Mouse (Mus musculus): Measurements from ENCODE around the gene Tcta. TPM values are rescaled to one million over a fixed set of nuclear protein-coding genes. Genes with fewer than 3 reads are reported as not detected.
A peak's percentile ranks its signal among the peaks of the same experiment; 100 is the strongest.
"Not testable (repeated sequence)": the region's sequence is repeated elsewhere in the genome, so short reads cannot be mapped to it uniquely, and the experiment has no call there.

The Tcta gene
- polyA plus RNA-seq, 3 experiments from 2014 or later = 9.6 to 17.6 (median 14.8) TPM

DNA sequence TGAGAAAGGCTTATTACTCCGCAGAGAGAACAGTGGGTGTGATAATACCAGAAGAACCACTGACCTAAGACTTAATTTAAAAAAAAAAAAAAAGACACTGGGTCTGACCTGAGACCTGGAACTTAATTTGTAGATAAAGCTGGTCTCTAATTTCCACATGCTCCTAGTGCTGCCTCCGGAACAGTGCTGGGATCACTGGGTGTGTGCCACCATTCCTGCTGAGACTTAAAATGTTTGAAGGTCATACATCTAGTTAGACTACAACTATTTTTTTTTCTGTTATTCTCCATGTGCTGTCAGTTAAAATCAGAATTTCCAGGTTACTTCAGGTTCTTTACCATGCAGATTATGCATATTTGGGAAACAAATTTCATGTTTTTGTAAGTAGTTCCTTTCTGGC lies 2.2 kb upstream of the Tcta start:
- ATAC-seq = no peak

- no peak for ATAC-seq
Measured at GRCm38 (mm10) chr9:108307021-108307807, 1.3 kb upstream of the Tcta start.

DNA sequence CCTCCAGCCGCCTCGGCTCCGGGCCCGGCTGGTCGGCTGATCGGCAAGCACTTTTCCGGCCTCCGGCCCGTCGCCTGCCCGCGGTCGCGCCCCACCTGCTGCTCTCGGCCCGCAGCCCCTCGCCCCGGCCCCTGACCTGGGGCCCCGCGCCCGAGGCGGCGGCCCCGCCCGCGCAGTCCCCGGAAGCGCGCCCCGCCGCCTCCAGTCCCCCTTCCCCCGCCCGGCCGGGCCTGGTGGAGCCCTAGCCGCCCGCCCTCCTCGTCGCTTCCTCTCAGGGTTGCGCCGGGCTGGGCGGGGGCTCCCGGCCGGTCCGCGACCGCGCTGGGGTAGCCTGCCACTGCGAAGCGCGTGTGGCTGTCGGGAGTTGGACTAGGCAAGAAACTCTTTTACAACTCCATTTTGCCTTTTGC lies 616 bp upstream of the Tcta start:
- ATAC-seq = peak; percentile 50

DNA sequence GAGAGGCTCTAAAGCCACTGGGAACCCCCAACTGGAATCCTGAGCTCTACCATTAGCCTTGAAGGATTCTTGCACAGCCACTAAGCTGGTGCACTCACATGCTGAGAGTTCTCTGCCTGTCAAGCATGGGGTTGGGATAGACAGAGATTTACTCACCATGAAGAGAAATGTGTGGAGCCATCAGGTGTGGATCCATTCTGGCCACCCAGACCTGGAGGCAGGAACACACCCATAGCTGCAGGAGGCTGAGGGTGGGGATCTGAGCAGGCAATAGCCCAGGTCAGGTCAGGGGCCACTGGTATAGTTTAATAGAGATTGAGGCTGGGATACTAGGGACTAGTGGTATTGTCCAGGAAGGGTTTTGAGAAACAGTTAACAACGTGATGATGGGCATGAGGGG lies 790 bp downstream of the Tcta start:
- no peak for ATAC-seq

DNA sequence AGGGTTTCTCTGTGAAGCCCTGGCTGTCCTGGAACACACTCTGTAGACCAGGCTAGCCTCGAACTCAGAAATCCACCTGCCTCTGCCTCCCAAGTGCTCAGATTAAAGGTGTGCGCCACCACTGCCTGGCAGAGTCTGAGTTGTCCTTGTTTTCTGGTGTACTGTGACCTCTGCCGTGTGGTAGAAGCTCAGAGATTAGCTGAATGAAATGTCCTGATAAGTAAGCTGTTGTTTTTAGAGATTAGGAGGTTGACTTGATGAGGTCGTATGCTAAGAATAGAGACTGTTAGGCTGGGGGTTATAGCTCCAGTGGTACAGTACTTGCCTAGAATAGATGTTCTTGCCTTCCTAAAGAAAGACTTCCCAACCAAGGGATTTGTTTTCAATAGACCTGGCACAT lies 1.2 kb downstream of the Tcta start:
- ATAC-seq = no peak

GRCm38 (mm10) chr9:108301853-108302252 lies 4.1 kb downstream of the Tcta start:
- ATAC-seq = no peak

- no peak for ATAC-seq
Measured at GRCm38 (mm10) chr9:108296453-108297355, 9.3 kb downstream of the Tcta start, which contains the start of gene Amt. Gene Amt, plus strand, starts transcription at chr9:108296853.

DNA sequence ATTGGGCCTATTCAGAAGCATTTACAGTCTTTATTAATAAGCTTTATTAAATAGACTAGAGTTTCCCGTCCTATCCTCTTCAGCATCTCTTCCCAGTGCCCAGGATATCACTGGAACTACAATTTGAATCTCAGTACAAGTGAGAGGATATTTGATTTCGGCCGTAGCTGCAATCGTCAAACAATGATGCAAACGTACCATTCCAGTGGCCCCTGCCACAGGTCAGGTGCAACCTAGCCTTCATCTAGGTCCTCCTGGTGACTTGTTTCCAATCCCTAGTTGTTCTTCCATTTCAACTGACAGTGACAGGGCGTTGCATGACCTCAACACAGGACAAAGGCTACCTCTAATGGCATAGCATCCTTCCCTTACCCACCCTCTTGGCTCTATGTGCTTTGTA lies 15.2 kb downstream of the Tcta start:
- no peak for ATAC-seq

DNA sequence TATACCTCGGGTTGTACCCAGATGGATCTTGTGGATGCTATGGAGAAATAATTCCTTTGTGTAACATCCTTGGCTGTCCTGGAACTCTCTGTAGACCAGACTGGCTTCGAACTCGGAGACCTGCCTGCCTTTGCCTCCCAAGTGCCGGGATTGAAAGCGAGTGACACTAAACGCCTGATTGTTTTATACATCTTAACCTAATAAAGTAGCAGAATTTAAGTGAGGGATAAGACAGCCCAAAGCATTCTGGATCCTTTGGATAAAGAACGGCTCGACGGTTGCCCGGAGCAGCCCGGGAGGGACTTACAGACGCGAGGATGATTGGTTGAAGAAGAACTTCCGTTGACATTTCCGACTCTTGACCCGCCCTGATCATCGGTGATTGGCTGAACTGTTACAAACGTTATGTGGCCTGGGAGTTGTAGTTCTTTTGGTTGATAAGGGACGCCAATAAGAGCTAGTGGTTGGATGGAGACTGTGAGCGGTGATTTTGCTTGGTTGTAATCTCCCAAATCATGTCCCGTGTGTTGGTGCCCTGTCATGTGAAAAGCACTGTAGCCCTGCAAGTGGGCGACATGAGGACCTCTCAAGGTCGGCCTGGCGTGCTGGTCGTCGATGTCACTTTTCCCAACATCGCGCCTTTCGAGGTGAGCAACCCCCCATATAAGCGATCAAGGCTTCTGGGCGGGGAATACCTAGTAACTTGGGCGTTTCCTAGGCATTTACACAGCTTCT lies 15.8 kb downstream of the Tcta start, which contains the start of gene Nicn1:
Gene Nicn1 (plus strand): TSS at position 414 of the 735 bp plus-strand sequence.
- peak; percentile 100 for ATAC-seq

- no peak for ATAC-seq
Measured at GRCm38 (mm10) chr9:108289347-108289746, 16.6 kb downstream of the Tcta start.

DNA sequence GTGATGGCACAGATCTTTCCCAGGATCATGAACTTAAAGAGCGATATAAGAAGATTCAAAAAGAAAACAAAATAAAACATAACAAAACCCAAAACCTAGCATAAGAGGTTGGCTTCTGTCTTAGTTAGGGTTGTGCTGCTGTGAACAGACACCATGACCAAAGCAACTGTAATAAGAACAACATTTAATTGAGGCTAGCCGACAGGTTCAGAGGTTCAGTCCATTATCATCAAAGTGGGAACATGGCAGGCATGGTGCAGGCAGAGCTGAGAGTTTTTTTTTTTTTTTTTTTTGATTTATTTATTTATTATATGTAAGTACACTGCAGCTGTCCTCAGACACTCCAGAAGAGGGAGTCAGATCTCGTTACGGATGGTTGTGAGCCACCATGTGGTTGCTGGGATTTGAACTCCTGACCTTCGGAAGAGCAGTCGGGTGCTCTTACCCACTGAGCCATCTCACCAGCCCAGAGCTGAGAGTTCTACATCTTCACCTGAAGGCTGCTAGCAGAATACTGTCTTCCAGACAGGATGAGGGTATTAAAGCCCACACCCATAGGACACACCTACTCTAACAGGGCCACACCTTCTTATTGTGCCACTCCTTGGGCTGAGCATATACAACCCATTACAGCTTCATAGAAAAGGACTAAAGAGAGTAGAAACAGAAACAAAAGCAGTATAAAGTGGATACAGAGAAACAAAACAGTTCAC lies 18.3 kb downstream of the Tcta start:
- not testable (repeated sequence) for ATAC-seq

DNA sequence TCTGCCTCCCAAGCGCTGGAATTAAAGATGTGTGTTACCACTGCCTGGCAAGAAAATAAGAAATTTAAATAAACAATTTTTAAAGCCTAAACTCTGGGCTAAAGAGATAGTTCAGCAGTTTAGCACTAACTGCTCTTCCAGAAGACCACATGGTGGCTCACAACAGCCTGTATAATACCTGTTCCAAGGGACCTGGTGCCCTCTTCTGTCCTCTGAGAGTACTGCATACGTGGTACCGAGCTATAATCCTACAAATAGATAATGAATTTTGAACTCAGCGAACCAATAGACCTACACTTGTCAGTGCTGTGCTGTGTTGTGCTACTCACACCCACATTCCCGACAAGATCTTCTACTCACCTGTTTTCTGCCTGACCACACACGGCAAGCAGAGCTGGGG lies 21.6 kb downstream of the Tcta start:
- peak; percentile 98 for ATAC-seq

GRCm38 (mm10) chr9:108280071-108280828 lies 25.7 kb downstream of the Tcta start:
- ATAC-seq = no peak

GRCm38 (mm10) chr9:108278697-108279450 lies 27.1 kb downstream of the Tcta start:
- no peak for ATAC-seq

DNA sequence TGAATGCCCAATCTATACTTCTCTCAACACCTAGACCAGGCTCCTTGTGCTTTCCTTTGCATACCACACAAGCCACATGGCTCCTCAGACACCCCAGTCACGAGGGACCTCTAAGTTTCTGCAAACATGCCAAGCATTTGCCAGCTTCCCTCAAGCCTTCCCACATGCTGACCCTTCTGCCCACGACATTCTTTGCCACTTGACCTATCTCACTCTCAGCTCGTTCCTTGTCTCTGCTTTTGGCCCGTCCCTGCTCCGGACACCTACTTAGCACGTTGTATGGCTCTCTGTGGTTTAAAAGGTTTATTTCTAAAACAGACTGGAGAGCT lies 30.7 kb downstream of the Tcta start:
- ATAC-seq = no peak

DNA sequence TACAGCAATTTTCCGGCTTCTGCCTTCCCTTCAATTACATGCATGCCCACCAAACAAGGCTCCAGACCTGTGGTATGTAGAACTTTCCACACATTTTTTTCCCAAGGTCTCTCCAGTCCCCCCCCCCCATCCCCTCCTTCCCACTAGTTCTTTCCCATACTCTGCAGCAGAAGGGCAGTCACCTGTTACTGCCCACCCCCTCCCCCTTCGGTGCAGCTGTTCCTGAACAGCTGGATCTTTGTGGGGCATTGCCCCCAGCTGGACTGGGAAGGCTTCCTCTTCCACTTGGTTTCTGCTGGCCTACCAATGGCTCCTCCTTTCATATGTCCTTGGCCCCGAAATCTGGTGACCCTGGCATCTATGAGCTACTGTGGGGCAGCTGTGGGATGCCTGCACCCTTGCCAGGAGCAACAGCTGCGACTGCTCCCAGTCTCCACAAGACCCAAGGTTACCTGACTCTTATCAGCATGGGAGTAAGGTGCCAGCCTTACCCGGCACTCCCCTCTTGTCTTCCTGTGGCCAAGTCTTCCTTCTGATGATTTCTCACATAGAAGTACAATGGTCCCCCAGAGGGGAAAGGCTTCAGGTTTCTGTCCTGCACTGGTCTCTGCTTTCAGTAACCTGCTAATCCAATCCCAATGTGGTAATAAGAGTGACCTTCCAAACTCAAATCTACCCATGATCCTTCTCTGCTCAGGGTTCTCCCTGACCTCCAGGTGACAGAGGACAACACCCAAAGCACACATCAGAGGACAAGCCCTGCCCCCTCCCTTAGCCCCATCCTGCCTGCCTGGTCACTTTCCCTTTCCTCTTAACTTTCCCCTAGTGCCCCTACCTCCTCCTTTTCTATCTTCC lies 31.3 kb downstream of the Tcta start:
- ATAC-seq = no peak

DNA sequence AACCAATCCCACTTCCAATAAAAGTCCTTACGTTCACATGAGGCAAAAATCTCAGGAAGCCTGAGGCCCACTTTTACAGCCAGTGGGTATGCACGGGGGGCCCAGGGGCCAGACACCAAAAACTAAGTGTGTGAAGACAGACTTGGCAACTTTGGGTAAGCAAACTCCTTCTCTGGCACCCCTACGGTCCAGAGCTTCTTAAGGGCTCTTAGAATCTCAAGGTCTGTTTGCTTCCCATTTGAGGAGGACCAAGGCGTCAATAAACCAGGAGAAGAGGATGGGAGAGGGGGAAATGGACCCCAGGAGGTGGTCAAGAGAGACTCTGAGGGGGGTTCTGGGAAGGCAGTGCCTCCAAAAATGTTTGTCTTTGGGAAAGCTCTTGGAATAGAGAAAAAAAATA lies 32.5 kb downstream of the Tcta start:
- no peak for ATAC-seq

DNA sequence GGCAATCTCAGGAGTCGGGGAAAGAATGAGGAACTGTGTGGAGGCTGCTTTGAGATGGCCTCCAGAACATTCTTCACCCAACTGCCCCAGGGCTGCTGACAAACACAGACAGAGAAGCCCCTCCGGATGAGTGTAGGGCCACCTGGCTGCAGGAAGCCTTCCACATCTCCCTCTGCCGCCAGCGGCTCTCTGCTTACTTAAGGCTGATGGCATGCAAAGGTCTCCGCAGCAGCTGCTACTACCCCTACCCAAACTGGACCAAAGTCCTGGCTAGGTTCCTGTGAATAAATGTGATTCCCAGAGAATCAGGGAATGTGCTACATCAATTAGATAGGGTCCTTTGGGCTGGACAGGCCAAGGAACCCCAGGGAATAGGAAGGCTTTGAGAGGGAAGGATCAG lies 33.3 kb downstream of the Tcta start:
- ATAC-seq = no peak

GRCm38 (mm10) chr9:108271941-108272340 lies 34.0 kb downstream of the Tcta start:
- no peak for ATAC-seq

GRCm38 (mm10) chr9:108268701-108269100 lies 37.3 kb downstream of the Tcta start:
- not testable (repeated sequence) for ATAC-seq
